8 mouse cellular contexts compared by ENCODE assay signal in the genomic region with DNA sequence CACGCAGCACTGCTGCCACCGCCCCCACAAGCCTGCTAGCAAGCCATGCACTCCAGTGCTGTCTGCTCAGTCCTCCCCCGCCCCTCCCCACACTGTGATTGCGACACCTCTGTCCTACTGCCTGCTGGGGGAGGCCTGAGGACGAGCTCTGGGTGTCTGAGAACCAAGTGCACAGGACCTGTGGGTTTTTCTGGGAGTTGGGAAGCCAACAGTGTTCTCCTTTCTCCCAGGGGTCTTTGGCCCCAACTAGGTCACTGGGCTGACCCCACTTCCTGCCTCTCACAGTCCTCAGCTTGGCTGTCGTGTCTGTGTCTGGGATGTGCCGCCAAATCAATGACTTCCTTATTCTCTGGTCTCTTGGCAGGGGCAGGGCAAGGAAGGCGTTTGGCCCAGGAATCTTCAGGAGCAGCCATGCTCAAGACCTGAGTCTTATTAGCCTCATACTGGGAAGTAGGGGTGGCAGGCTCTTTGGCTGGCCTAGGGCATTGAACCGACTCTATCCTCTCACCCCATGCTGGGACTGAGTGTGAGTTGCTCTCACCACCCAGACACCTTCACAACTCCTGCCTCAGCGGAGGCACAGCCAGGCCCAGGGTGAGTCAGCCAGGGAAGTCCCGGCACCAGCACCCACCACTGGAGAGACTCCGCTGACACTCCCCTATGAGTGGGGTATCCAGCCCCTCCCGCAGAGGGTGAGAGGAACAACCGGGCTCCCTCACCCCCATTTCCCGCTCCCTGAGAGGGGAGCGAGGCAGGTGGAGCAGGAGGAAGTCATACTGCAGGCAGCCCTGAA. TPM values are rescaled to one million over a fixed set of nuclear protein-coding genes. Genes with fewer than 3 reads are reported as not detected.
DNase-seq lines count a peak whose midpoint lies in the region; ATAC-seq and TF ChIP-seq lines count a peak whose summit lies in the region.

No protein-coding gene starts in this region.

- no peaks in the 10 kb centered on the region for H3K9me3 ChIP-seq in hindbrain, embryonic 16.5 days (ENCODE audit: control insufficient read depth, low read length)
- H3K9me3 ChIP-seq in hindbrain, embryonic 11.5 days (ENCODE audit: control insufficient read depth, low read length) = no peaks in the 10 kb centered on the region
- no peaks in the 10 kb centered on the region for H3K9me3 ChIP-seq in embryonic facial prominence, embryonic 12.5 days
- no peaks in the 10 kb centered on the region for H3K9me3 ChIP-seq in stomach, postnatal 0 days (ENCODE audit: control insufficient read depth, low read length)

- H3K27me3 ChIP-seq in hindbrain, embryonic 16.5 days (replicated peaks; ENCODE audit: control insufficient read depth, insufficient read depth, low read length) = peaks cover 5% of the 10 kb centered on the region; the same call in 1 of the 2 replicates
- peaks cover 4% of the 10 kb centered on the region for H3K27me3 ChIP-seq in hindbrain, embryonic 11.5 days (ENCODE audit: control insufficient read depth, insufficient read depth, low read length)
- H3K27me3 ChIP-seq in embryonic facial prominence, embryonic 12.5 days = no peaks in the 10 kb centered on the region
- no peaks in the 10 kb centered on the region for H3K27me3 ChIP-seq in liver, adult 2 months (ENCODE audit: control insufficient read depth, insufficient read depth, low read length)
- H3K27me3 ChIP-seq in stomach, postnatal 0 days (ENCODE audit: control insufficient read depth, insufficient read depth, low read length) = no peaks in the 10 kb centered on the region

- 69% methylated on average over 14 of the region's 16 CpGs for WGBS in hindbrain, embryonic 16.5 days
- 73% methylated on average over 15 of the region's 16 CpGs for WGBS in hindbrain, embryonic 11.5 days
- 52% methylated on average over 16 of the region's 16 CpGs for WGBS in embryonic facial prominence, embryonic 12.5 days
- 53% methylated on average over 16 of the region's 16 CpGs for WGBS in liver, adult 2 months
- WGBS in stomach, postnatal 0 days = 57% methylated on average over 16 of the region's 16 CpGs

- no peak overlapping the region for H3K9ac ChIP-seq in hindbrain, embryonic 16.5 days (ENCODE audit: low read depth, low read length)
- no peak overlapping the region for H3K9ac ChIP-seq in hindbrain, embryonic 11.5 days (ENCODE audit: low read depth, low read length)
- H3K9ac ChIP-seq in embryonic facial prominence, embryonic 12.5 days = no peak overlapping the region
- no peak overlapping the region for H3K9ac ChIP-seq in liver, adult 2 months (ENCODE audit: low read depth, low read length)
- H3K9ac ChIP-seq in stomach, postnatal 0 days (ENCODE audit: low read length) = 0 out of 2 replicates have a peak overlapping the region, but pooled peaks have one; percentile 9

- no peak for ATAC-seq in hindbrain, embryonic 16.5 days
- ATAC-seq in hindbrain, embryonic 11.5 days (ENCODE audit: low FRiP score) = no peak
- no peak for ATAC-seq in embryonic facial prominence, embryonic 12.5 days (ENCODE audit: insufficient number of reproducible peaks, insufficient read depth, low FRiP score, low TSS enrichment)
- ATAC-seq in stomach, postnatal 0 days (ENCODE audit: low FRiP score, low TSS enrichment) = no peak; the same call in 1 of the 2 replicates

- 0 out of 2 replicates have a peak overlapping the region, but pooled peaks have one; percentile 32 for H3K27ac ChIP-seq in hindbrain, embryonic 16.5 days (ENCODE audit: low read depth, low read length)
- no peak overlapping the region for H3K27ac ChIP-seq in hindbrain, embryonic 11.5 days (ENCODE audit: low read depth, low read length)
- 0 out of 2 replicates have a peak overlapping the region, but pooled peaks have one; percentile 3 for H3K27ac ChIP-seq in embryonic facial prominence, embryonic 12.5 days
- peak overlapping the region; percentile 36 for H3K27ac ChIP-seq in liver, adult 2 months (replicated peaks; ENCODE audit: insufficient read depth, low read depth, low read length)
- peak overlapping the region; percentile 53 for H3K27ac ChIP-seq in stomach, postnatal 0 days (replicated peaks)

- no peaks in the 10 kb centered on the region for H3K79me2 ChIP-seq in liver, adult 2 months (ENCODE audit: control insufficient read depth, insufficient read depth, low read length)

- H3K36me3 ChIP-seq in hindbrain, embryonic 16.5 days (ENCODE audit: control insufficient read depth, insufficient read depth, low read length) = no peaks in the 10 kb centered on the region
- H3K36me3 ChIP-seq in hindbrain, embryonic 11.5 days (ENCODE audit: control insufficient read depth, insufficient read depth, low read length) = no peaks in the 10 kb centered on the region
- H3K36me3 ChIP-seq in embryonic facial prominence, embryonic 12.5 days = no peaks in the 10 kb centered on the region
- no peaks in the 10 kb centered on the region for H3K36me3 ChIP-seq in liver, adult 2 months (ENCODE audit: control insufficient read depth, insufficient read depth, low read length)
- no peaks in the 10 kb centered on the region for H3K36me3 ChIP-seq in stomach, postnatal 0 days (ENCODE audit: control insufficient read depth, insufficient read depth, low read length)

- no peak for TF ChIP-seq EP300 in stomach, postnatal 0 days (optimal IDR thresholded peaks at IDR 0.05)

- no peak for DNase-seq in hindbrain, embryonic 11.5 days (ENCODE audit: low spot score)
- peak; percentile 59 for DNase-seq in 416B (ENCODE audit: low read depth)
- DNase-seq in liver, adult 2 months (ENCODE audit: extremely low read depth, low read depth, low spot score) = peak; percentile 50
- DNase-seq in stomach, postnatal 0 days (ENCODE audit: low spot score) = peak; percentile 65
- no peak for DNase-seq in spleen, postnatal 4 days (ENCODE audit: low spot score in 2 of 2)
- DNase-seq in testis, postnatal 14 days (ENCODE audit: low spot score) = no peak

- H3K4me2 ChIP-seq in hindbrain, embryonic 16.5 days (ENCODE audit: low read length) = no peak overlapping the region
- H3K4me2 ChIP-seq in hindbrain, embryonic 11.5 days (replicated peaks; ENCODE audit: low read depth, low read length) = no peak overlapping the region
- no peak overlapping the region for H3K4me2 ChIP-seq in embryonic facial prominence, embryonic 12.5 days (replicated peaks)
- H3K4me2 ChIP-seq in stomach, postnatal 0 days (replicated peaks; ENCODE audit: low read depth) = no peak overlapping the region

- H3K4me3 ChIP-seq in hindbrain, embryonic 16.5 days (ENCODE audit: low read length) = no peak overlapping the region
- H3K4me3 ChIP-seq in hindbrain, embryonic 11.5 days (ENCODE audit: low read depth, low read length) = no peak overlapping the region
- H3K4me3 ChIP-seq in embryonic facial prominence, embryonic 12.5 days = no peak overlapping the region
- H3K4me3 ChIP-seq in liver, adult 2 months (ENCODE audit: insufficient read depth, low read depth, low read length) = no peak overlapping the region
- no peak overlapping the region for H3K4me3 ChIP-seq in stomach, postnatal 0 days (ENCODE audit: low read depth, low read length)

- H3K4me1 ChIP-seq in hindbrain, embryonic 16.5 days (ENCODE audit: control insufficient read depth, insufficient read depth, low read depth, low read length) = peaks cover 18% of the 10 kb centered on the region
- H3K4me1 ChIP-seq in hindbrain, embryonic 11.5 days (replicated peaks; ENCODE audit: control insufficient read depth, insufficient read depth, low read length) = peaks cover 7% of the 10 kb centered on the region; the same call in 1 of the 2 replicates
- peaks cover 24% of the 10 kb centered on the region for H3K4me1 ChIP-seq in embryonic facial prominence, embryonic 12.5 days
- H3K4me1 ChIP-seq in liver, adult 2 months (ENCODE audit: control insufficient read depth, insufficient read depth, low read length) = peaks cover 5% of the 10 kb centered on the region; the same call in 1 of the 2 replicates
- H3K4me1 ChIP-seq in stomach, postnatal 0 days (replicated peaks; ENCODE audit: control insufficient read depth, insufficient read depth) = peaks cover 28% of the 10 kb centered on the region

- no peak for TF ChIP-seq CTCF in liver, adult 2 months (IDR thresholded peaks at IDR 0.05; ENCODE audit: low read depth, low read length)
- no peak for TF ChIP-seq CTCF in stomach, postnatal 0 days (IDR thresholded peaks at IDR 0.05; ENCODE audit: low read depth)

- TF ChIP-seq POLR2A in liver, adult 2 months (IDR thresholded peaks at IDR 0.05; ENCODE audit: extremely low read depth, insufficient read depth, low read length) = no peak

RNA-seq across cellular contexts. Expression of gene Dagla, which starts 14.3 kb away (rescaled TPM):
- 11.5 and 14.3 TPM in 2 replicates for polyA plus RNA-seq in hindbrain, embryonic 16.5 days (2015; fragmentation: Nextera tagmentation; extraction: Ambion mirVana)
- polyA plus RNA-seq in hindbrain, embryonic 11.5 days (2014; fragmentation: Nextera tagmentation; extraction: Ambion mirVana) = 1.5 and 1.8 TPM in 2 replicates
- 3.0 and 3.1 TPM in 2 replicates for polyA plus RNA-seq in embryonic facial prominence, embryonic 12.5 days (2016; fragmentation: Nextera tagmentation; extraction: Ambion mirVana)
- total RNA-seq in liver, adult 2 months (2014; rRNA removed) = 0.18 and 0.40 TPM in 2 replicates
- polyA plus RNA-seq in liver, adult 2 months (2012; rRNA removed) = 0.63 and 0.93 TPM in 2 replicates
- 1.3 and 1.7 TPM in 2 replicates for polyA plus RNA-seq in stomach, postnatal 0 days (2015; fragmentation: Nextera tagmentation; extraction: Ambion mirVana)

RNA-seq across cellular contexts. Expression of gene Myrf, which starts 49.8 kb away (rescaled TPM):
- 0.95 and 1.1 TPM in 2 replicates for polyA plus RNA-seq in hindbrain, embryonic 16.5 days (2015; fragmentation: Nextera tagmentation; extraction: Ambion mirVana)
- 1.3 and 1.6 TPM in 2 replicates for polyA plus RNA-seq in hindbrain, embryonic 11.5 days (2014; fragmentation: Nextera tagmentation; extraction: Ambion mirVana)
- 1.9 and 2.5 TPM in 2 replicates for polyA plus RNA-seq in embryonic facial prominence, embryonic 12.5 days (2016; fragmentation: Nextera tagmentation; extraction: Ambion mirVana)
- total RNA-seq in liver, adult 2 months (2014; rRNA removed) = 3.0 and 5.3 TPM in 2 replicates
- polyA plus RNA-seq in liver, adult 2 months (2012; rRNA removed) = 23.4 and 31.4 TPM in 2 replicates
- 9.6 and 10.7 TPM in 2 replicates for polyA plus RNA-seq in stomach, postnatal 0 days (2015; fragmentation: Nextera tagmentation; extraction: Ambion mirVana)

Comparison
In these comparisons a context has a peak if more than half of its experiments do, and no peak if none do; other contexts are left out.
1. DNase-seq: peak in 416B (single experiment), liver, adult 2 months (single experiment) and stomach, postnatal 0 days (single experiment); none in hindbrain, embryonic 11.5 days (single experiment), spleen, postnatal 4 days (0 of 2) and testis, postnatal 14 days (single experiment).